Mouse (Mus musculus) intestine, embryonic 14.5 days (tissue): ENCODE measurements around the gene Kcng1. TPM values are rescaled to one million over a fixed set of nuclear protein-coding genes. Genes with fewer than 3 reads are reported as not detected.

Experiments
- ATAC-seq: fragments of 200-750 bp; cut with Nextera tagmentation; replicated peaks from 2 replicates; pipeline ENCODE4 v1.8.0; 2017; ENCODE audit warnings: low read depth, moderate number of reproducible peaks, moderate TSS enrichment, moderate library complexity; ENCODE audit not compliant: low FRiP score, low TSS enrichment
- DNase-seq: peaks from one replicate; pipeline ENCODE4 v3.0.0-alpha.2; 2018; ENCODE audit warnings: low spot score
- H3K27ac ChIP-seq: fragments of 300-500 bp; sonication (generic); 2 replicates; pipeline ENCODE4 v1.5.1; 2014; ENCODE audit warnings: low read depth, mild to moderate bottlenecking, control low read depth
- H3K27me3 ChIP-seq: fragments of 300-500 bp; sonication (generic); replicated peaks from 2 replicates; pipeline ENCODE4 v1.6.1; 2014; ENCODE audit warnings: low read length, control low read depth; ENCODE audit not compliant: control insufficient read depth, insufficient read depth
- H3K36me3 ChIP-seq: fragments of 300-500 bp; sonication (generic); 2 replicates; pipeline ENCODE4 v1.6.1; 2014; ENCODE audit warnings: low read length, control low read depth; ENCODE audit not compliant: control insufficient read depth, insufficient read depth
- H3K4me1 ChIP-seq: fragments of 300-500 bp; sonication (generic); replicated peaks from 2 replicates; pipeline ENCODE4 v1.6.1; 2014; ENCODE audit warnings: low read length, control low read depth, mixed read lengths; ENCODE audit not compliant: control insufficient read depth, insufficient read depth
- H3K4me2 ChIP-seq: fragments of 300-500 bp; sonication (generic); 2 replicates; pipeline ENCODE4 v1.6.1; 2014; ENCODE audit warnings: low read length
- H3K4me3 ChIP-seq: fragments of 300-500 bp; sonication (generic); 2 replicates; pipeline ENCODE4 v1.5.1; 2014; ENCODE audit warnings: low read depth, low read length, control low read depth, mixed read lengths
- H3K9ac ChIP-seq: fragments of 300-500 bp; sonication (generic); 2 replicates; pipeline ENCODE4 v1.6.1; 2014; ENCODE audit warnings: mild to moderate bottlenecking, low read length
- H3K9me3 ChIP-seq: fragments of 300-500 bp; sonication (generic); 2 replicates; pipeline ENCODE4 v1.6.1; 2016; ENCODE audit warnings: low read length, control low read depth; ENCODE audit not compliant: control insufficient read depth
- WGBS: fragments of 180-500 bp; shearing (Covaris S2); extraction: QIAGEN DNeasy Blood & Tissue Kit; methylation state at CpG from one replicate; pipeline ENCODE4 v1.1.7; 2014; 5-methylcytosine and 5-hydroxymethylcytosine counted together
- polyA plus RNA-seq: library from polyadenylated mRNA; unstranded; fragments of >200 nt; fragmentation: Nextera tagmentation; extraction: Ambion mirVana; gene quantifications from 2 replicates; pipeline ENCODE4 v1.2.1, GENCODE M21; 2014

Gene Kcng1
- polyA plus RNA-seq, 1 experiment from 2014 or later: 12.0 TPM

GRCm38 (mm10) chr2:168233286-168233685 is 48.2 kb downstream of the Kcng1 start:
- H3K36me3 ChIP-seq: peaks cover 15% of the 10 kb centered on the region; the same call in 1 of the 2 replicates
- no peaks in the 10 kb centered on the region for H3K9me3 ChIP-seq
- H3K9ac ChIP-seq: no peak overlapping the region
- ATAC-seq: no peak
- DNase-seq: no peak
- H3K4me1 ChIP-seq: peaks cover 27% of the 10 kb centered on the region
- no peak overlapping the region for H3K4me2 ChIP-seq
- H3K27me3 ChIP-seq: no peaks in the 10 kb centered on the region
- 90% methylated on average over 5 of the region's 5 CpGs for WGBS
- H3K4me3 ChIP-seq: no peak overlapping the region
- no peak overlapping the region for H3K27ac ChIP-seq

GRCm38 (mm10) chr2:168231471-168231829 is 50.1 kb downstream of the Kcng1 start:
- Histone ChIP-seq H3K9me3 (no peaks in the 10 kb centered on the region), H3K4me3 (peak overlapping the region; percentile 100), H3K36me3 (peaks cover 20% of the 10 kb centered on the region; the same call in 1 of the 2 replicates), H3K9ac (peak overlapping the region; percentile 95), H3K4me2 (peak overlapping the region; percentile 99), H3K4me1 (peaks cover 31% of the 10 kb centered on the region), H3K27me3 (no peaks in the 10 kb centered on the region), H3K27ac (no peak overlapping the region)
- ATAC-seq (no peak), DNase-seq (no peak)
- WGBS: 58% methylated on average over 33 of the region's 33 CpGs

GRCm38 (mm10) chr2:168230773-168231470 is 50.6 kb downstream of the Kcng1 start:
- Histone ChIP-seq H3K27ac (peak overlapping the region; percentile 82), H3K9ac (peak overlapping the region; percentile 95), H3K4me1 (peaks cover 31% of the 10 kb centered on the region), H3K27me3 (no peaks in the 10 kb centered on the region), H3K9me3 (no peaks in the 10 kb centered on the region), H3K4me3 (peak overlapping the region; percentile 100), H3K4me2 (peak overlapping the region; percentile 99), H3K36me3 (peaks cover 25% of the 10 kb centered on the region; the same call in 1 of the 2 replicates)
- DNase-seq (peak; percentile 61), ATAC-seq (peak; percentile 65; the same call in 1 of the 2 replicates)
- WGBS: 2% methylated on average over 105 of the region's 105 CpGs

- Histone ChIP-seq H3K36me3 (peaks cover 32% of the 10 kb centered on the region), H3K27me3 (no peaks in the 10 kb centered on the region)
- under 1% methylated on average over 70 of the region's 73 CpGs for WGBS
These were observed 51.4 kb downstream of the Kcng1 start, which contains the start of the genes Gm20716, Dpm1 and Mocs3 for GRCm38 (mm10) chr2:168230026-168230728. Gm20716 (minus strand) TSS chr2:168230364. Dpm1 (minus strand) TSS chr2:168230591. Mocs3 (plus strand) TSS chr2:168230622.

GRCm38 (mm10) chr2:168229116-168230025 is 52.2 kb downstream of the Kcng1 start:
- WGBS: 20% methylated on average over 41 of the region's 41 CpGs
- DNase-seq: no peak
- H3K27ac ChIP-seq: no peak overlapping the region; the same call in 1 of the 2 replicates

More at GRCm38 (mm10) chr2:168230026-168230728, 51.4 kb downstream of the Kcng1 start, which contains the start of the genes Gm20716, Dpm1 and Mocs3:
- Histone ChIP-seq H3K27ac (peak within 1 kb of the TSS; percentile 82), H3K4me2 (peak within 1 kb of the TSS; percentile 99), H3K9me3 (no peaks in the 10 kb centered on the region), H3K9ac (peak within 1 kb of the TSS; percentile 95), H3K4me3 (peak within 1 kb of the TSS; percentile 100), H3K4me1 (peaks cover 31% of the 10 kb centered on the region)
- DNase-seq (peak; percentile 98), ATAC-seq (peak; percentile 87)

GRCm38 (mm10) chr2:168223326-168223725 is 58.2 kb downstream of the Kcng1 start:
- 87% methylated on average over 6 of the region's 6 CpGs for WGBS

More at GRCm38 (mm10) chr2:168229116-168230025, 52.2 kb downstream of the Kcng1 start:
- Histone ChIP-seq H3K36me3 (peaks cover 40% of the 10 kb centered on the region), H3K4me3 (peak overlapping the region; percentile 100), H3K9ac (peak overlapping the region; percentile 95), H3K27me3 (no peaks in the 10 kb centered on the region), H3K9me3 (no peaks in the 10 kb centered on the region), H3K4me2 (peak overlapping the region; percentile 99), H3K4me1 (peaks cover 31% of the 10 kb centered on the region)
- ATAC-seq: peak; percentile 13; the same call in 1 of the 2 replicates

GRCm38 (mm10) chr2:168213788-168214397 is 67.6 kb downstream of the Kcng1 start:
- Histone ChIP-seq H3K27me3 (no peaks in the 10 kb centered on the region), H3K27ac (no peak overlapping the region), H3K4me3 (no peak overlapping the region), H3K36me3 (peaks cover 93% of the 10 kb centered on the region), H3K4me2 (no peak overlapping the region), H3K9ac (no peak overlapping the region), H3K9me3 (no peaks in the 10 kb centered on the region), H3K4me1 (no peaks in the 10 kb centered on the region)
- WGBS: 43% methylated on average over 5 of the region's 5 CpGs
- DNase-seq (no peak), ATAC-seq (no peak)

More at GRCm38 (mm10) chr2:168223326-168223725, 58.2 kb downstream of the Kcng1 start:
- Histone ChIP-seq H3K36me3 (peaks cover 78% of the 10 kb centered on the region), H3K27ac (no peak overlapping the region), H3K4me3 (no peak overlapping the region), H3K9me3 (no peaks in the 10 kb centered on the region), H3K4me2 (no peak overlapping the region), H3K4me1 (0 out of 2 replicates have a peak, but pooled peaks cover 4% of the 10 kb centered on the region), H3K27me3 (no peaks in the 10 kb centered on the region), H3K9ac (no peak overlapping the region)
- ATAC-seq (no peak), DNase-seq (no peak)
